Mouse (Mus musculus) lung, embryonic 14.5 days (tissue): ENCODE measurements around the gene Mtor. TPM values are rescaled to one million over a fixed set of nuclear protein-coding genes. Genes with fewer than 3 reads are reported as not detected.
A peak's percentile ranks its signal among the peaks of the same experiment; 100 is the strongest.

Experiments used
- ATAC-seq: fragments of 200-750 bp; cut with Nextera tagmentation; 2 replicates; pipeline ENCODE4 v1.8.0; 2017; ENCODE audit warnings: mild to moderate bottlenecking, moderate TSS enrichment, moderate library complexity; ENCODE audit not compliant: insufficient read depth
- DNase-seq: peaks from one replicate; pipeline ENCODE4 v3.0.0-alpha.2; 2015
- H3K27ac ChIP-seq: fragments of 300-500 bp; sonication (generic); 2 replicates; pipeline ENCODE4 v1.5.1; 2014; ENCODE audit warnings: low read depth, mild to moderate bottlenecking, moderate library complexity
- H3K27me3 ChIP-seq: fragments of 300-500 bp; sonication (generic); 2 replicates; pipeline ENCODE4 v1.6.1; 2014; ENCODE audit warnings: low read length, control low read depth; ENCODE audit not compliant: insufficient read depth
- H3K36me3 ChIP-seq: fragments of 300-500 bp; sonication (generic); 2 replicates; pipeline ENCODE4 v1.6.1; 2014; ENCODE audit warnings: control low read depth; ENCODE audit not compliant: insufficient read depth
- H3K4me1 ChIP-seq: fragments of 300-500 bp; sonication (generic); 2 replicates; pipeline ENCODE4 v1.6.1; 2014; ENCODE audit warnings: antibody characterized with exemption, control low read depth; ENCODE audit not compliant: insufficient read depth
- H3K4me2 ChIP-seq: fragments of 300-500 bp; sonication (generic); 2 replicates; pipeline ENCODE4 v1.6.1; 2014; ENCODE audit warnings: mild to moderate bottlenecking
- H3K4me3 ChIP-seq: fragments of 300-500 bp; sonication (generic); 2 replicates; pipeline ENCODE4 v1.5.1; 2014; ENCODE audit warnings: low read depth, low read length
- H3K9ac ChIP-seq: fragments of 300-500 bp; sonication (generic); 2 replicates; pipeline ENCODE4 v1.6.1; 2014
- H3K9me3 ChIP-seq: fragments of 300-500 bp; sonication (generic); 2 replicates; pipeline ENCODE4 v1.6.1; 2016; ENCODE audit warnings: low read depth, low read length, control low read depth
- CTCF ChIP-seq: IDR thresholded peaks from 2 replicates; pipeline ENCODE4 v1.5.1; 2016; ENCODE audit warnings: antibody characterized with exemption, low read depth
- WGBS: fragments of 180-500 bp; shearing (Covaris S2); extraction: QIAGEN DNeasy Blood & Tissue Kit; methylation state at CpG from one replicate; pipeline ENCODE4 v1.1.7; 2014; 5-methylcytosine and 5-hydroxymethylcytosine counted together
- polyA plus RNA-seq: library from polyadenylated mRNA; unstranded; fragments of >200 nt; fragmentation: Nextera tagmentation; extraction: Ambion mirVana; gene quantifications from 2 replicates; pipeline ENCODE4 v1.2.1, GENCODE M21; 2014

Mtor gene
- polyA plus RNA-seq, 1 experiment from 2014 or later = 21.3 TPM

- no peaks in the 10 kb centered on the region for H3K4me1 ChIP-seq
- H3K36me3 ChIP-seq = peaks cover 99% of the 10 kb centered on the region
- no peaks in the 10 kb centered on the region for H3K9me3 ChIP-seq
- WGBS = 81% methylated on average over 10 of the region's 10 CpGs
- no peak overlapping the region for H3K4me3 ChIP-seq
- H3K27me3 ChIP-seq = no peaks in the 10 kb centered on the region
- H3K4me2 ChIP-seq = no peak overlapping the region
- ATAC-seq (no peak), DNase-seq (no peak)
- TF ChIP-seq CTCF = no peak
- H3K27ac ChIP-seq = no peak overlapping the region
- no peak overlapping the region for H3K9ac ChIP-seq
Measured at GRCm38 (mm10) chr4:148570138-148570537, 121.7 kb downstream of the Mtor start.

GRCm38 (mm10) chr4:148570693-148571295 lies 122.4 kb downstream of the Mtor start:
- 94% methylated on average over 9 of the region's 9 CpGs for WGBS
- Histone ChIP-seq H3K27ac (no peak overlapping the region), H3K9me3 (no peaks in the 10 kb centered on the region), H3K4me2 (no peak overlapping the region), H3K4me3 (no peak overlapping the region), H3K36me3 (peaks cover 99% of the 10 kb centered on the region), H3K4me1 (no peaks in the 10 kb centered on the region), H3K27me3 (no peaks in the 10 kb centered on the region), H3K9ac (no peak overlapping the region)
- ATAC-seq (no peak), DNase-seq (no peak)
- TF ChIP-seq CTCF = no peak

GRCm38 (mm10) chr4:148573222-148573621 lies 124.8 kb downstream of the Mtor start:
- ATAC-seq = no peak
- H3K27ac ChIP-seq = no peak overlapping the region
- H3K4me1 ChIP-seq = no peaks in the 10 kb centered on the region
- TF ChIP-seq CTCF = no peak
- H3K4me2 ChIP-seq = no peak overlapping the region
- no peaks in the 10 kb centered on the region for H3K27me3 ChIP-seq
- no peak for DNase-seq
- peaks cover 99% of the 10 kb centered on the region for H3K36me3 ChIP-seq
- 86% methylated on average over 7 of the region's 7 CpGs for WGBS
- H3K9me3 ChIP-seq = no peaks in the 10 kb centered on the region
- no peak overlapping the region for H3K9ac ChIP-seq
- H3K4me3 ChIP-seq = no peak overlapping the region

- Histone ChIP-seq H3K27ac (no peak overlapping the region), H3K9me3 (no peaks in the 10 kb centered on the region), H3K36me3 (peaks cover 75% of the 10 kb centered on the region), H3K9ac (no peak overlapping the region), H3K27me3 (no peaks in the 10 kb centered on the region), H3K4me1 (no peaks in the 10 kb centered on the region), H3K4me2 (no peak overlapping the region), H3K4me3 (no peak overlapping the region)
- TF ChIP-seq CTCF = no peak
- DNase-seq (no peak), ATAC-seq (no peak)
- WGBS = 86% methylated on average over 9 of the region's 9 CpGs
Measured at GRCm38 (mm10) chr4:148580765-148581164, 132.4 kb downstream of the Mtor start.

GRCm38 (mm10) chr4:148581422-148581821 lies 133.0 kb downstream of the Mtor start:
- WGBS = 80% methylated on average over 5 of the region's 5 CpGs
- no peak overlapping the region for H3K9ac ChIP-seq
- no peak overlapping the region for H3K27ac ChIP-seq
- no peak overlapping the region for H3K4me2 ChIP-seq
- no peak overlapping the region for H3K4me3 ChIP-seq
- no peaks in the 10 kb centered on the region for H3K4me1 ChIP-seq
- H3K9me3 ChIP-seq = no peaks in the 10 kb centered on the region
- no peaks in the 10 kb centered on the region for H3K27me3 ChIP-seq
- TF ChIP-seq CTCF = no peak
- DNase-seq = no peak
- H3K36me3 ChIP-seq = peaks cover 68% of the 10 kb centered on the region
- no peak for ATAC-seq

- no peak overlapping the region for H3K4me3 ChIP-seq
- H3K4me1 ChIP-seq = no peaks in the 10 kb centered on the region
- WGBS = 55% methylated on average over 4 of the region's 4 CpGs
- H3K9me3 ChIP-seq = no peaks in the 10 kb centered on the region
- DNase-seq (no peak), ATAC-seq (no peak)
- H3K27me3 ChIP-seq = no peaks in the 10 kb centered on the region
- no peak for TF ChIP-seq CTCF
- H3K9ac ChIP-seq = no peak overlapping the region
- no peak overlapping the region for H3K27ac ChIP-seq
- no peak overlapping the region for H3K4me2 ChIP-seq
- peaks cover 50% of the 10 kb centered on the region for H3K36me3 ChIP-seq
Measured at GRCm38 (mm10) chr4:148583257-148583656, 134.8 kb downstream of the Mtor start.

GRCm38 (mm10) chr4:148586648-148587047 lies 138.2 kb downstream of the Mtor start:
- H3K4me2 ChIP-seq = no peak overlapping the region

GRCm38 (mm10) chr4:148588793-148589192 lies 140.4 kb downstream of the Mtor start:
- H3K27ac ChIP-seq = no peak overlapping the region
- ATAC-seq = no peak

More at GRCm38 (mm10) chr4:148586648-148587047, 138.2 kb downstream of the Mtor start:
- Histone ChIP-seq H3K4me3 (no peak overlapping the region), H3K9ac (no peak overlapping the region), H3K27me3 (no peaks in the 10 kb centered on the region), H3K9me3 (no peaks in the 10 kb centered on the region), H3K36me3 (peaks cover 17% of the 10 kb centered on the region), H3K27ac (no peak overlapping the region), H3K4me1 (no peaks in the 10 kb centered on the region)
- DNase-seq = no peak
- TF ChIP-seq CTCF = no peak
- no peak for ATAC-seq
- WGBS = 61% methylated on average over 9 of the region's 9 CpGs

More at GRCm38 (mm10) chr4:148588793-148589192, 140.4 kb downstream of the Mtor start:
- Histone ChIP-seq H3K4me3 (no peak overlapping the region), H3K4me1 (0 out of 2 replicates have a peak, but pooled peaks cover 4% of the 10 kb centered on the region), H3K9ac (no peak overlapping the region), H3K9me3 (no peaks in the 10 kb centered on the region), H3K36me3 (peaks cover 11% of the 10 kb centered on the region), H3K4me2 (no peak overlapping the region), H3K27me3 (no peaks in the 10 kb centered on the region)
- TF ChIP-seq CTCF = no peak
- 62% methylated on average over 9 of the region's 9 CpGs for WGBS
- peak; percentile 46 for DNase-seq
